Comparison of ENCODE assay signal across 8 mouse cellular contexts in genomic region chr9:50500467-50500973, GRCm38 (mm10). TPM values are rescaled to one million over a fixed set of nuclear protein-coding genes. Genes with fewer than 3 reads are reported as not detected.
A peak's percentile ranks its signal among the peaks of the same experiment; 100 is the strongest.
DNase-seq lines count a peak whose midpoint lies in the region; ATAC-seq lines count a peak whose summit lies in the region.

No protein-coding gene starts in this region.

- no peak for ATAC-seq in lung, embryonic 15.5 days (ENCODE audit: borderline replicate concordance, extremely low read depth, low FRiP score, low TSS enrichment)
- no peak for ATAC-seq in limb, embryonic 13.5 days (ENCODE audit: low FRiP score, low read depth)
- ATAC-seq in inflammation-experienced regulatory T-cells, adult 6 months: no peak

- H3K9me3 ChIP-seq in lung, embryonic 15.5 days: no peaks in the 10 kb centered on the region
- no peaks in the 10 kb centered on the region for H3K9me3 ChIP-seq in forebrain, embryonic 10.5 days
- H3K9me3 ChIP-seq in limb, embryonic 13.5 days: no peaks in the 10 kb centered on the region

- WGBS in lung, embryonic 15.5 days: 64% methylated on average over 15 of the region's 15 CpGs
- 80% methylated on average over 15 of the region's 15 CpGs for WGBS in forebrain, embryonic 10.5 days
- 66% methylated on average over 15 of the region's 15 CpGs for WGBS in limb, embryonic 13.5 days

- H3K27ac ChIP-seq in lung, embryonic 15.5 days: no peak overlapping the region
- H3K27ac ChIP-seq in forebrain, embryonic 10.5 days: peak overlapping the region; percentile 68
- no peak overlapping the region for H3K27ac ChIP-seq in limb, embryonic 13.5 days

- DNase-seq in lung, postnatal 25 days (ENCODE audit: low spot score): no peak
- no peak for DNase-seq in forebrain, embryonic 10.5 days (ENCODE audit: extremely low spot score, low spot score)
- peak; percentile 44 for DNase-seq in retina, postnatal 1 day
- no peak for DNase-seq in frontal cortex, postnatal 25 days (ENCODE audit: low spot score in 2 of 2)
- DNase-seq in T-cell, adult 2 months (ENCODE audit: low spot score): no peak

- H3K27me3 ChIP-seq in lung, embryonic 15.5 days: no peaks in the 10 kb centered on the region
- H3K27me3 ChIP-seq in forebrain, embryonic 10.5 days (ENCODE audit: poor library complexity, severe bottlenecking): no peaks in the 10 kb centered on the region
- no peaks in the 10 kb centered on the region for H3K27me3 ChIP-seq in limb, embryonic 13.5 days

- H3K4me3 ChIP-seq in lung, embryonic 15.5 days: peak overlapping the region; percentile 37
- H3K4me3 ChIP-seq in forebrain, embryonic 10.5 days: peak overlapping the region; percentile 38
- peak overlapping the region; percentile 36 for H3K4me3 ChIP-seq in limb, embryonic 13.5 days

- H3K4me1 ChIP-seq in lung, embryonic 15.5 days: peaks cover 9% of the 10 kb centered on the region
- H3K4me1 ChIP-seq in forebrain, embryonic 10.5 days: peaks cover 26% of the 10 kb centered on the region
- no peaks in the 10 kb centered on the region; the same call in 1 of the 2 replicates for H3K4me1 ChIP-seq in limb, embryonic 13.5 days

- no peaks in the 10 kb centered on the region for H3K36me3 ChIP-seq in lung, embryonic 15.5 days
- no peaks in the 10 kb centered on the region for H3K36me3 ChIP-seq in forebrain, embryonic 10.5 days (replicated peaks)
- H3K36me3 ChIP-seq in limb, embryonic 13.5 days: no peaks in the 10 kb centered on the region

- no peak overlapping the region for H3K9ac ChIP-seq in lung, embryonic 15.5 days
- peak overlapping the region; percentile 36; the same call in 1 of the 2 replicates for H3K9ac ChIP-seq in limb, embryonic 13.5 days

- peak overlapping the region; percentile 59 for H3K4me2 ChIP-seq in lung, embryonic 15.5 days
- peak overlapping the region; percentile 54 for H3K4me2 ChIP-seq in limb, embryonic 13.5 days (replicated peaks)

RNA-seq across cellular contexts. Expression of gene Plet1, which starts 6.2 kb away (rescaled TPM):
- 1.6 TPM in 2 replicates for polyA plus RNA-seq in lung, embryonic 15.5 days (2015; fragmentation: Nextera tagmentation; extraction: Ambion mirVana)
- 0.24 and 0.28 TPM in 2 replicates for polyA plus RNA-seq in forebrain, embryonic 10.5 days (2016; fragmentation: Nextera tagmentation; extraction: Ambion mirVana)
- 0.18 and 0.19 TPM in 2 replicates for polyA plus RNA-seq in limb, embryonic 13.5 days (2015; fragmentation: Nextera tagmentation; extraction: Ambion mirVana)
- polyA plus RNA-seq in inflammation-experienced regulatory T-cells, adult 6 months (2017; shearing (Covaris generic)): not detected

RNA-seq across cellular contexts. Expression of gene Pts, which starts 28.0 kb away (rescaled TPM):
- polyA plus RNA-seq in lung, embryonic 15.5 days (2015; fragmentation: Nextera tagmentation; extraction: Ambion mirVana): 70.4 and 71.2 TPM in 2 replicates
- polyA plus RNA-seq in forebrain, embryonic 10.5 days (2016; fragmentation: Nextera tagmentation; extraction: Ambion mirVana): 81.2 and 86.5 TPM in 2 replicates
- 71.2 and 84.3 TPM in 2 replicates for polyA plus RNA-seq in limb, embryonic 13.5 days (2015; fragmentation: Nextera tagmentation; extraction: Ambion mirVana)
- polyA plus RNA-seq in inflammation-experienced regulatory T-cells, adult 6 months (2017; shearing (Covaris generic)): 100 to 1,000 TPM in 2 of 3 experiments, 10 to 100 TPM in 1; 89.4 to 111 (median 104) TPM

RNA-seq across cellular contexts. Expression of gene Il18, which starts 54.1 kb away (rescaled TPM):
- 5.6 and 6.5 TPM in 2 replicates for polyA plus RNA-seq in lung, embryonic 15.5 days (2015; fragmentation: Nextera tagmentation; extraction: Ambion mirVana)
- polyA plus RNA-seq in forebrain, embryonic 10.5 days (2016; fragmentation: Nextera tagmentation; extraction: Ambion mirVana): 3.7 and 4.5 TPM in 2 replicates
- 2.6 and 2.7 TPM in 2 replicates for polyA plus RNA-seq in limb, embryonic 13.5 days (2015; fragmentation: Nextera tagmentation; extraction: Ambion mirVana)
- polyA plus RNA-seq in inflammation-experienced regulatory T-cells, adult 6 months (2017; shearing (Covaris generic)): 1 to 10 TPM; 6.3 to 9.2 (median 8.1) TPM

RNA-seq across cellular contexts. Expression of gene Bco2, which starts 54.5 kb away (rescaled TPM):
- polyA plus RNA-seq in lung, embryonic 15.5 days (2015; fragmentation: Nextera tagmentation; extraction: Ambion mirVana): 0.13 and 0.20 TPM in 2 replicates
- polyA plus RNA-seq in forebrain, embryonic 10.5 days (2016; fragmentation: Nextera tagmentation; extraction: Ambion mirVana): 0.25 TPM in 2 replicates
- polyA plus RNA-seq in limb, embryonic 13.5 days (2015; fragmentation: Nextera tagmentation; extraction: Ambion mirVana): 0.15 and 0.23 TPM in 2 replicates
- 1 to 10 TPM in 1 of 3 experiments, under 1 TPM in 1, not detected in 1; 0.54 to 1.2 TPM for polyA plus RNA-seq in inflammation-experienced regulatory T-cells, adult 6 months (2017; shearing (Covaris generic))
